Mouse (Mus musculus) midbrain, embryonic 16.5 days (tissue): Measurements from ENCODE around the gene Mycbpap. TPM values are rescaled to one million over a fixed set of nuclear protein-coding genes. Genes with fewer than 3 reads are reported as not detected.

Experiments
- ATAC-seq: fragments of 200-750 bp; cut with Nextera tagmentation; 2 replicates; pipeline ENCODE4 v1.8.0; 2017; ENCODE audit warnings: moderate TSS enrichment
- H3K27ac ChIP-seq: fragments of 300-500 bp; sonication (generic); 2 replicates; pipeline ENCODE4 v1.5.1; 2014; ENCODE audit warnings: mild to moderate bottlenecking, low read length, mixed read lengths
- H3K27me3 ChIP-seq: fragments of 300-500 bp; sonication (generic); 2 replicates; pipeline ENCODE4 v1.6.1; 2014; ENCODE audit warnings: low read depth, low read length, mixed read lengths; ENCODE audit not compliant: control insufficient read depth, insufficient read depth
- H3K36me3 ChIP-seq: fragments of 300-500 bp; sonication (generic); 2 replicates; pipeline ENCODE4 v1.6.1; 2014; ENCODE audit warnings: mild to moderate bottlenecking, low read length, moderate library complexity, mixed read lengths; ENCODE audit not compliant: control insufficient read depth, insufficient read depth
- H3K4me1 ChIP-seq: fragments of 300-500 bp; sonication (generic); 2 replicates; pipeline ENCODE4 v1.6.1; 2014; ENCODE audit warnings: mild to moderate bottlenecking, low read length, mixed read lengths; ENCODE audit not compliant: control insufficient read depth, insufficient read depth
- H3K4me2 ChIP-seq: fragments of 300-500 bp; sonication (generic); 2 replicates; pipeline ENCODE4 v1.6.1; 2014; ENCODE audit warnings: mild to moderate bottlenecking, low read length, mixed read lengths
- H3K4me3 ChIP-seq: fragments of 300-500 bp; sonication (generic); 2 replicates; pipeline ENCODE4 v1.5.1; 2014; ENCODE audit warnings: low read depth, mild to moderate bottlenecking, low read length, moderate library complexity, mixed read lengths
- H3K9ac ChIP-seq: fragments of 300-500 bp; sonication (generic); 2 replicates; pipeline ENCODE4 v1.6.1; 2014; ENCODE audit warnings: low read depth, low read length, mixed read lengths
- H3K9me3 ChIP-seq: fragments of 300-500 bp; sonication (generic); replicated peaks from 2 replicates; pipeline ENCODE4 v1.6.1; 2014; ENCODE audit warnings: mild to moderate bottlenecking, low read length, mixed read lengths; ENCODE audit not compliant: control insufficient read depth, poor library complexity, severe bottlenecking
- WGBS: fragments of 180-500 bp; shearing (Covaris S2); extraction: QIAGEN DNeasy Blood & Tissue Kit; methylation state at CpG from one replicate; pipeline ENCODE4 v1.1.7; 2014; 5-methylcytosine and 5-hydroxymethylcytosine counted together
- polyA plus RNA-seq: library from polyadenylated mRNA; unstranded; fragments of >200 nt; fragmentation: Nextera tagmentation; extraction: Ambion mirVana; gene quantifications from 2 replicates; pipeline ENCODE4 v1.2.1, GENCODE M21; 2015

Mycbpap gene
- polyA plus RNA-seq, 1 experiment from 2014 or later = 5.6 TPM

DNA sequence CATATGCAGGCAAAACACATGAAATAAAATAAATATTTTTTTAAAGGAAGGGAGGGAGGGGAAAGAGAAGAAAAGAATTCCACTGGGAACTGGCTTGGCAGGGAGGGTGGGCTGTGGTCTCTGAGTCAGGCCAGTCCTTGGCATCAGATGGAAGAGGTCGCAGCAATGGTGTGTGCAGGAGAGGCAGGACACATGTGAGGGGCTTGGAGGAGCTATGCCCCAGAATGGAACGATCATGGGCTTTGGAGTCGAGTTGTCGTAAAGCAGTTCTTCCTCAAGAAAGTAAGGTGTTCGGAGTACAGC, 28.9 kb upstream of the Mycbpap start:
- Histone ChIP-seq H3K9ac (no peak overlapping the region), H3K27me3 (no peaks in the 10 kb centered on the region), H3K27ac (no peak overlapping the region), H3K36me3 (no peaks in the 10 kb centered on the region), H3K9me3 (no peaks in the 10 kb centered on the region), H3K4me2 (no peak overlapping the region), H3K4me1 (peaks cover 15% of the 10 kb centered on the region), H3K4me3 (no peak overlapping the region)
- 93% methylated on average over 5 of the region's 5 CpGs for WGBS
- ATAC-seq = no peak

DNA sequence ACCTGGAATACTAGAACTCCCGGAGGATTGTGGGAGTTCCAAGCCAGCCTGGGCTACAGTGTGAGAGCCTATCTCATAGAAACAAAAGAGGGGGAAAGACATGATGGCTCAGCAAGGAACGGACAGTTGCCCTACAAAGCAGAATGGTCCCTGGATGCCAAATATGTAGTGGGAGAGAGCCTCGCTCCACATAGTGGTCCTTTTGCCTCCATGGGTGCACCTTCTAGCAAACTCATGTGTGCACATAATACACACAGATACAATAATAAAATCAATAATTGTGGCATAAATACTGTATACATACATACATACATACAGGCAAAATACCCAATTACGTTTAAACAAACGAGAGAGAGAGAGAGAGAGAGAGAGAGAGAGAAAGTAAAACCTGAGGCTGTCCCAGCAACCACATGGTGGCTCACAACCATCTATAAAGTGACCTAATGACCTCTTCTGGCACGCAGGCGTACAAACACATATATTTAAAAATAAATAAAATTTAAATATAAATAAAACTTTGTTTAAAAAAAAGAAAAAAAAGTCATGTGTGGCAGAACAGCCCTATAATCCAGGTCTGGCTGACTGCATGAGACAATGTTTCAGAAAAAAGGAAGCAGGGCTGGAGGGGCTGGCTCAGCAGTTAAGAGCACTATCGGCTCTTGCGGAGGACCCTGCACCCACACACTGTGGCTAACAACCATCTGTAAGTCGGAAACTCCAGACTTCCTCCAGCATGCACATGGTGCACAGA, 28.3 kb upstream of the Mycbpap start:
- peak overlapping the region; percentile 93 for H3K4me2 ChIP-seq
- no peaks in the 10 kb centered on the region for H3K36me3 ChIP-seq
- 82% methylated on average over 10 of the region's 10 CpGs for WGBS
- H3K9ac ChIP-seq = peak overlapping the region; percentile 80; the same call in 1 of the 2 replicates
- no peak for ATAC-seq
- no peaks in the 10 kb centered on the region for H3K9me3 ChIP-seq
- H3K27me3 ChIP-seq = no peaks in the 10 kb centered on the region
- peak overlapping the region; percentile 90 for H3K27ac ChIP-seq
- H3K4me1 ChIP-seq = peaks cover 15% of the 10 kb centered on the region
- no peak overlapping the region for H3K4me3 ChIP-seq

DNA sequence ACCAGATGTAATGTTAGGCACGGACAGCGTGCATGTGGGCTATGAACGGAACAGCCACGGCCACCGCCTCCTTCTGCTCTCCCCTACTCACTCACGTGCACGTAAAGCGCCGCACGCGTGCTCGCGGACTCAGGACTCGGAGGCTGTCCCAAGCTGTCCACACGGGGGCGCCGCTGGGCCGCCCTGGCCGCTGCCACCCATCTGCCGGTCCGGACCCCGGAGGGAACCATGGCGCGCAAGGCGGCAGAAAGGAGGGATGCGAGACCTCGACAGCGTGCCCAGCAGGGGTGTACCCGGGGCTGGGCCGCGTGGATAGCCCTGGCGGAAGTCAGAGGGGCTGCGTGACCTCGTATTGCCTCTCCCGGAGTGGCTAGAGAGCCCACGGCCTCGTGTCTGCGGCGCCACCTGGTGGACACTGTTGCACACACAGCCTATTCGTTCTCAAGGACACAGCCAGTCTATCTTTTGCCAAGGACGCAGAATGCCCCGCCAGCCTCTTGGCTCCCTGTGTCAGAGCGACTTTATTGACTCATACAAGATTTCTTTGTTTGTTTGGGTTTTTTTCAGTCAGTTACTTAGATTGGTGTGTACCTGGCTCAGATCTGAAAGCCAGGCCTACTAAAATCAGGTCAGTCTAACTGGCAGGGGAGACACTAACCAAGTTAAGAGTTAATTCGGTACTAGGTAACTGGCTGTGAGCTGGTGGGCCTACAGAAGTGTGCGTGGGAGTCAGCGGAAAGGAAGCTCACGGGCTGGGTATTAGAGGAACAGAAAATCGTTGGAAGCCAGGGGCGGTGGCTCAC, 27.5 kb upstream of the Mycbpap start, which contains the start of gene Rsad1:
TSS of gene Rsad1 (minus strand) at position 368 of the 803 bp plus-strand sequence.
- Histone ChIP-seq H3K4me2 (peak within 1 kb of the TSS; percentile 93), H3K27ac (peak within 1 kb of the TSS; percentile 90), H3K27me3 (no peaks in the 10 kb centered on the region), H3K4me3 (peak within 1 kb of the TSS; percentile 66), H3K4me1 (peaks cover 15% of the 10 kb centered on the region), H3K9ac (peak within 1 kb of the TSS; percentile 80), H3K9me3 (no peaks in the 10 kb centered on the region), H3K36me3 (no peaks in the 10 kb centered on the region)
- peak; percentile 94 for ATAC-seq
- 4% methylated on average over 49 of the region's 49 CpGs for WGBS

DNA sequence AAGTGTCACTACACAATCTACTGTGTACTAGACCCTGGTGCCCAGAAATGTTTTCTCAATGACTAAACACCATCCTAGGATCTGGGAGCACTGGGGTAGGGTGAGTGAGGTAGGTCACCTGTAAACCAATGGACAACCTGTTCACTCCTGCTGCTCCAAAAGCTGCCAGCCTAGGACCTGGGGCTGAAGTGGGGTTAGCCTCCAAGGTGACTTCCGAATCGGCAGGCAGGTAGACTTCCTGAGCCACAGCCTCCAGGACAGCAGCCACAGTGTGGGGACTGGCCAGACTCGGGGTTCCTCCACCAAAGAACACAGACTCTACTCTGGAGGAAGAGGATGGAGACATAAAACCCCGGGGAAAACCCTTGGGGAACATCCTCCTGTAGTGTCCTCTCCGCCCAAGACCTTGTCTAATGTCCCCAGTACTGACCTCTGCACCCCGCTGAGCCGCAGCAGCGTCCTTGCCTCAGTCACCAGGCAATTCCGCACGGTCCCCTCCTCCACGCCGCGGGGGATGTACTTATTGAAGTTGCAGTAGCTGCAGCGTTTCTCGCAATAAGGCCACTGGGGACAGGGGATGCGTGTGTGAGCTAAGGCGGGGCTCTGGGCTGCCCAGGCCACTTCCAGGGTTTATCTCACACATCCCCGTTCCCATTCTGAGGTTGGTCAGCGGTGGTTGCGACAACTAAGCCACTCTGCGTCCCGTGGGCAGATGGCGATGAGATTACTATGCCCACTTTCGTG, 26.7 kb upstream of the Mycbpap start:
- Histone ChIP-seq H3K4me2 (peak overlapping the region; percentile 93), H3K27me3 (no peaks in the 10 kb centered on the region), H3K9me3 (no peaks in the 10 kb centered on the region), H3K9ac (peak overlapping the region; percentile 80), H3K4me1 (peaks cover 15% of the 10 kb centered on the region), H3K4me3 (peak overlapping the region; percentile 66), H3K36me3 (peaks cover 5% of the 10 kb centered on the region; the same call in 1 of the 2 replicates), H3K27ac (peak overlapping the region; percentile 90)
- 14% methylated on average over 24 of the region's 24 CpGs for WGBS
- ATAC-seq = peak; percentile 64

DNA sequence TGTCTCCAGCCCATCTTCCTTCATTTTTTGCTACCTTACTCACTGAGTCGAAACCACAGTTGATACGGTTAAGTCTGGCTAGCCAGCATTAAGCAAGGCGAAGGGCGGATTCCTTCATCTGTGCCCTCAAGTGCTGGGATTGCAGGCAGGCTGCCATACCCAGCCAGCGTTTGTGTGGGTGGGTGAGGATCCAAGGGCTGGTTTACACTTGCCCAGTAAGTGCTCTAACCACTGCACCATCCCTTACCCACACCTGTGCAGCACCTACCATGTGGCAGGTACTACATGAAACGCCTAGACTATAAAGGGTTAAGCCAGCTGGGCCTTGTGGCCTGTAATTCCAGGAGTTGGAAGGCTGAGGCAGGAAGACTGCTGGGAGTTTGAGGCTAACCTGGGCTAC, 25.7 kb upstream of the Mycbpap start:
- Histone ChIP-seq H3K9ac (no peak overlapping the region), H3K27ac (no peak overlapping the region), H3K36me3 (peaks cover 5% of the 10 kb centered on the region; the same call in 1 of the 2 replicates), H3K27me3 (no peaks in the 10 kb centered on the region), H3K9me3 (no peaks in the 10 kb centered on the region), H3K4me3 (no peak overlapping the region), H3K4me2 (no peak overlapping the region), H3K4me1 (peaks cover 15% of the 10 kb centered on the region)
- ATAC-seq = no peak
- WGBS = 91% methylated on average over 6 of the region's 6 CpGs

DNA sequence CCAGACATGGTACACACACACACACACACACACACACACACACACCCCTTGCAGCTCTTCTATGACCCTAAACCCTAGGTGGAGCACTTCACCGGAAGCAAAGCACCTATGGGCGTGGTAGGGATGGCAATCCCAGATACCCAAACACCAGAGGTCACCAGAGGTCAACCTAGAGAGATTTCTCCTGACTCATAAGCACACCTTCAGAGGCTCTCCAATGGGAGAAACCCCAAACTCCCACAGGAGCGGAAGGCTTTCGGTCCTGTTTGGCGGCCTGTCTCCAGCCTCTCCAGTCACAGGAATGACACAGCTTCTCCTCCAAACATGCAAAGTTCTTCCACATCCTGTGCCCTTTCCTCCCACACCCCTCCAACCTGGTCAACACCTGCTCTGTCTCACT, 24.8 kb upstream of the Mycbpap start:
- 99% methylated on average over 5 of the region's 5 CpGs for WGBS
- Histone ChIP-seq H3K9ac (no peak overlapping the region), H3K4me3 (no peak overlapping the region), H3K27me3 (no peaks in the 10 kb centered on the region), H3K9me3 (no peaks in the 10 kb centered on the region), H3K4me1 (peaks cover 15% of the 10 kb centered on the region), H3K36me3 (peaks cover 5% of the 10 kb centered on the region; the same call in 1 of the 2 replicates), H3K4me2 (no peak overlapping the region), H3K27ac (no peak overlapping the region)
- no peak for ATAC-seq

DNA sequence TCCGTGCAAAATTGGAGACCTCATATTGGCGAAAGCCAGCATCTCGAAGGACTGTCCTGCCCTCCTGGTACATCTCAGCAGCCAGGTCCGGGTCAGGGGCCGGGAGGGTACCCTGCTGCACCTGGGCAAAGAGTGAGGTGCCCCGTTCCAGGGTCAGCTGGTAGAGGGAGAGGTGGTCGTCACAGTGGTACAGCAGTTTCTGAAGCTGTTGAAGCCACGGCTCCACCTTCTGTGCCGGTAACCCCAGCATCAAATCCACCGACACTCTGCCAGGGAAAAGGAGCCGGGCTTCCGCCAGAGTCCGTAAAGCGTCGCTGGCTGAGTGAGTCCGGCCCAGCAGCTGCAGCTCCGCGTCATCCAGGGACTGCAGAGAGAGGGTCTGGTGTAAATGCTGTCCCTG, 22.9 kb upstream of the Mycbpap start:
- no peak for ATAC-seq
- H3K27me3 ChIP-seq = no peaks in the 10 kb centered on the region
- H3K4me1 ChIP-seq = peaks cover 14% of the 10 kb centered on the region
- no peak overlapping the region for H3K27ac ChIP-seq
- no peak overlapping the region for H3K4me3 ChIP-seq
- peak overlapping the region; percentile 12; the same call in 1 of the 2 replicates for H3K4me2 ChIP-seq
- peaks cover 5% of the 10 kb centered on the region; the same call in 1 of the 2 replicates for H3K36me3 ChIP-seq
- H3K9ac ChIP-seq = 0 out of 2 replicates have a peak overlapping the region, but pooled peaks have one; percentile 0
- WGBS = 56% methylated on average over 18 of the region's 18 CpGs
- no peaks in the 10 kb centered on the region for H3K9me3 ChIP-seq

DNA sequence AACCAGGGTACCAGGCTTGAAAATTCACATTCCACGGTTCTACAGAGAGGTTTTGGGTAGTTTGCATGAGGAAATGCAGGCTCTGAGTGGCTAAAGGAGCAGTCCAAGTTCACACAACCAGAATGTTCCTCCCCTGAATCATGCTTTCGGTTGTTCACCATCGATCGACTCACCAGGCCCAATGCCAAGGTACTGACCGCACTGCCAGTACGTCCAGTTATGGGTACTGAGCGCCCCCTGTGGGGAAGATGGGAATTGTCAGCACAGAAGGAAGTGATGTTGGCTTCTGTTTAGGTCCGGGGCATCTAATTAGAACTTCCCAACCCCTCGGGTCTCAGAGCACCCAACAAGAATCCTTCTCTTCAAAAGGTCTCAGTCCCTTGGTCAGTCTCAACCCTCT, 22.4 kb upstream of the Mycbpap start:
- H3K36me3 ChIP-seq = peaks cover 5% of the 10 kb centered on the region; the same call in 1 of the 2 replicates
- H3K4me2 ChIP-seq = no peak overlapping the region
- H3K27ac ChIP-seq = no peak overlapping the region
- 29% methylated on average over 9 of the region's 9 CpGs for WGBS
- H3K4me3 ChIP-seq = no peak overlapping the region
- no peak overlapping the region for H3K9ac ChIP-seq
- no peaks in the 10 kb centered on the region for H3K9me3 ChIP-seq
- peaks cover 11% of the 10 kb centered on the region for H3K4me1 ChIP-seq
- no peak for ATAC-seq
- no peaks in the 10 kb centered on the region for H3K27me3 ChIP-seq
